Mouse (Mus musculus) megakaryocyte, embryonic 14.5 days (primary cell): ENCODE data around the gene Qdpr.

Experiments used
- FLI1 ChIP-seq: IDR thresholded peaks from 2 replicates; pipeline ENCODE4 v1.6.1; 2012; ENCODE audit warnings: low read length, inconsistent platforms, mixed read lengths
- GATA1 ChIP-seq: IDR thresholded peaks from 3 replicates; pipeline ENCODE4 v1.6.1; 2012; ENCODE audit warnings: mixed read lengths, low read length, inconsistent platforms, borderline replicate concordance

DNA sequence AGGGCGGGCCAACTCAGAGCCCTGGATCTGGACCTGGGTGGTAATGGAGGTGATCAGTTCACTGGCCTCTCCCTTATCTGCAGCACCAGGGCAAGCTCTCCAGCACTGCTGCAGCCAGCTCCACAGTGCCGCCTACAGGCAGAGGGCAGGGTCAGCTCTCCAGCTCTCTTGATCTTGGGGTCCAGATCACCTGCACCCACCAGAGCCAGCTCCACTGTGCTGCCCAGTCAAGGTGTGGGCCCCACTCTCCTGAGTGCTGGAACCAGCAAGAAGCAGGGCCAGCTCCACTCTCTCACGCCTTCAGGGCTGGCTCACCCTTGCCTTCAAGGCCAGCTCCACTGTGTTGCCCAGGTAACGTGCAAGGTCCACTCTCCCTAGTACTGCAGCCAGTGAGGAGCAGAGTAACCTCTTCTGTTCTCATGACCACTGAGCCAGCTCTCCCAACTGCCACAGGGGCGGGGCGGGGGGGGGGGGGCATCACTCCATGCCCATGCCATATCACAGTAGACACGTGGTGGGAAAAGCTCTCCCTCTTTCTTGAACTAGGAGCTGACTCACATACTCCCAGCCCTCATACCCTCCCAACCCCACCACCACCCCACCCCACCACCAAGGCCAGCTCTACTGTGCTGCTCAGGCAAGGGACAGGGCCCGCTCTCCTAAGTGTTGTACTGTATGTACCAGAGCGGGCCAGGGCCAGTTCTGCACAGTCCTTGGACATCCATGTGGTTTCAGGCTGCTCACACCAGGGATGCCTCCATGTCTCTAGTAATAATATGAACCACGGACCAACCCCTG lies 30.0 kb downstream of the Qdpr start:
- TF ChIP-seq GATA1, result no peak
- no peak for TF ChIP-seq FLI1
